Mouse (Mus musculus): ENCODE data around the gene Kcnk12.

DNA sequence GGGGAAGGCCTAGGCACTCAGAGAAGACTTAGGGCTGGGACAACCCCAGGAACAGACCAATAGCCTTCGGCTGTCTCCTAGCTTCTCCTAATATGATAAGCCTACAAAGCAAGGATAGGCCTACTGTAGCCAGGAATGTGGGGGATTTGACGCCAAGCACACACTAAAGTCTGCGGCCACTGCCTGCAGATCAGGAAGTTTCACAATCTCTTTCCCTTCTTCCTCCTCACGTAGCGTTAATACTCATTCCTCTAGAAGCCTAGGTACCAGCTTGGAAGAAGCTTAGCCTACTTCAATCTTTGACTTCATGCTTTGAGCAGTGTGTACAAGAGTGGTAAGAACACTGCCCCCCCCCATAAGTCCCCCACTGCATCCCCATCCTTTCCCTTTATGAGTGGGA is 7.1 kb downstream of the Kcnk12 start:
- no peak for TF ChIP-seq CTCF (IDR thresholded peaks at IDR 0.05; ENCODE audit: low read depth)
- TF ChIP-seq EP300 (IDR thresholded peaks at IDR 0.05; ENCODE audit: low read depth) = no peak

Data from liver, embryonic 14.5 days (tissue).